In the genomic region with DNA sequence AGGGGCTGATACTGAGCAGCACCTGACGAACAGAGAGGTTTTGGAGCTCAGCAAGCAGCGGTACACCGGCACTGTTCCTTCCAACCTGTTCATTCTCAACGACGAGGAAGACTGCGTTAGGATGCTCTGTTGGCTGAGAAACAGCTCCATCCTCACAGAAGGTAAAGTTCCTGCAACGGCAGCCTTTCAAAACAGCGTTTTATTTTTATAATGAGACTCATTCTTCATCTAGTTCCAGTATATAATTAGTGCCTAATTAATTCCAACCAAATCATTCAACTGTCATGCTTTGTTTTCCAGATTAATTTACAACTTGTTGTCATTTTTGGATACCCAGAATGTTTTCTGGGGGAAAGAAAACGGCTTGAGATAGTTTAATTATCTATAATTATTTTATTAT, we compare ENCODE assay signal across 22 mouse cellular contexts.
DNase-seq lines count a peak whose midpoint lies in the region; ATAC-seq and TF ChIP-seq lines count a peak whose summit lies in the region.
"Had no signal": no experiment of that assay in that cellular context is flagged by ENCODE, and none has a peak within 500 bp of the region (broad histone marks: within the 10 kb centered on the region; RNA-seq: fewer than 3 reads in every experiment).

No protein-coding gene starts in this region.

- no peak for TF ChIP-seq CTCF in forebrain, postnatal 0 days (IDR thresholded peaks at IDR 0.05; ENCODE audit: low read depth)

- peaks cover 29% of the 10 kb centered on the region for H3K4me1 ChIP-seq in forebrain, embryonic 13.5 days
- peaks cover 12% of the 10 kb centered on the region for H3K4me1 ChIP-seq in forebrain, embryonic 12.5 days
- H3K4me1 ChIP-seq in forebrain, embryonic 15.5 days: peaks cover 19% of the 10 kb centered on the region
- peaks cover 44% of the 10 kb centered on the region for H3K4me1 ChIP-seq in forebrain, embryonic 10.5 days
- no peaks in the 10 kb centered on the region for H3K4me1 ChIP-seq in forebrain, postnatal 0 days (ENCODE audit: insufficient read depth)
- H3K4me1 ChIP-seq in intestine, embryonic 16.5 days (ENCODE audit: control insufficient read depth, insufficient read depth, low read length): no peaks in the 10 kb centered on the region
- H3K4me1 ChIP-seq: embryonic facial prominence, embryonic 10.5 days; embryonic facial prominence, embryonic 12.5 days had no signal

- no peak overlapping the region for H3K9ac ChIP-seq in forebrain, embryonic 13.5 days
- H3K9ac ChIP-seq in forebrain, embryonic 12.5 days: no peak overlapping the region
- no peak overlapping the region for H3K9ac ChIP-seq in forebrain, embryonic 15.5 days (replicated peaks)
- H3K9ac ChIP-seq in forebrain, postnatal 0 days: no peak overlapping the region
- no peak overlapping the region for H3K9ac ChIP-seq in intestine, embryonic 16.5 days (ENCODE audit: low read depth, low read length)
- H3K9ac ChIP-seq: embryonic facial prominence, embryonic 12.5 days had no signal

- no peaks in the 10 kb centered on the region for H3K9me3 ChIP-seq in forebrain, embryonic 13.5 days (replicated peaks)
- H3K9me3 ChIP-seq in forebrain, embryonic 12.5 days: no peaks in the 10 kb centered on the region
- H3K9me3 ChIP-seq in forebrain, embryonic 15.5 days: no peaks in the 10 kb centered on the region
- H3K9me3 ChIP-seq in forebrain, embryonic 10.5 days: no peaks in the 10 kb centered on the region
- no peaks in the 10 kb centered on the region for H3K9me3 ChIP-seq in forebrain, postnatal 0 days (ENCODE audit: low read length)
- H3K9me3 ChIP-seq in intestine, embryonic 16.5 days (ENCODE audit: control insufficient read depth, low read length): no peaks in the 10 kb centered on the region
- H3K9me3 ChIP-seq: embryonic facial prominence, embryonic 10.5 days; embryonic facial prominence, embryonic 12.5 days had no signal

- H3K27ac ChIP-seq in forebrain, embryonic 13.5 days: no peak overlapping the region
- H3K27ac ChIP-seq in forebrain, embryonic 12.5 days: no peak overlapping the region
- no peak overlapping the region for H3K27ac ChIP-seq in forebrain, embryonic 15.5 days (replicated peaks)
- no peak overlapping the region for H3K27ac ChIP-seq in forebrain, embryonic 10.5 days
- no peak overlapping the region for H3K27ac ChIP-seq in forebrain, postnatal 0 days (ENCODE audit: low read depth, low read length)
- H3K27ac ChIP-seq in intestine, embryonic 16.5 days (ENCODE audit: low read length): no peak overlapping the region
- H3K27ac ChIP-seq: embryonic facial prominence, embryonic 10.5 days; embryonic facial prominence, embryonic 12.5 days had no signal

- H3K4me3 ChIP-seq in forebrain, embryonic 13.5 days: no peak overlapping the region
- H3K4me3 ChIP-seq in forebrain, embryonic 12.5 days (replicated peaks): no peak overlapping the region
- no peak overlapping the region for H3K4me3 ChIP-seq in forebrain, embryonic 15.5 days
- H3K4me3 ChIP-seq in forebrain, embryonic 10.5 days: no peak overlapping the region
- H3K4me3 ChIP-seq in forebrain, postnatal 0 days (ENCODE audit: low read depth, low read length): no peak overlapping the region
- H3K4me3 ChIP-seq in intestine, embryonic 16.5 days (ENCODE audit: low read length): no peak overlapping the region
- H3K4me3 ChIP-seq: embryonic facial prominence, embryonic 10.5 days; embryonic facial prominence, embryonic 12.5 days had no signal

- no peak for DNase-seq in forebrain, embryonic 10.5 days (ENCODE audit: extremely low spot score, low spot score)
- peak; percentile 62 for DNase-seq in retina, postnatal 1 day
- no peak for DNase-seq in retina, embryonic 14.5 days (ENCODE audit: low spot score)
- DNase-seq in forebrain, postnatal 0 days: no peak
- DNase-seq: adrenal gland, adult 8-10 months; adrenal gland, postnatal 14 days; B cell, adult 2 months; cerebellum, adult 11-12 months; cerebellum, adult 2 months; cerebellum, adult 9-10 months; cerebellum, postnatal 10 days; cerebellum, postnatal 25 days had no signal

- H3K4me2 ChIP-seq in forebrain, embryonic 13.5 days: no peak overlapping the region
- H3K4me2 ChIP-seq in forebrain, embryonic 12.5 days: no peak overlapping the region
- H3K4me2 ChIP-seq in forebrain, embryonic 15.5 days (replicated peaks): no peak overlapping the region
- H3K4me2 ChIP-seq in forebrain, postnatal 0 days (ENCODE audit: low read depth): no peak overlapping the region
- no peak overlapping the region for H3K4me2 ChIP-seq in intestine, embryonic 16.5 days (ENCODE audit: low read depth, low read length)
- H3K4me2 ChIP-seq: embryonic facial prominence, embryonic 12.5 days had no signal

- no peaks in the 10 kb centered on the region for H3K36me3 ChIP-seq in forebrain, embryonic 13.5 days (ENCODE audit: poor library complexity, severe bottlenecking)
- H3K36me3 ChIP-seq in forebrain, embryonic 12.5 days (replicated peaks): no peaks in the 10 kb centered on the region
- no peaks in the 10 kb centered on the region for H3K36me3 ChIP-seq in forebrain, embryonic 15.5 days
- H3K36me3 ChIP-seq in forebrain, embryonic 10.5 days (replicated peaks): no peaks in the 10 kb centered on the region
- no peaks in the 10 kb centered on the region for H3K36me3 ChIP-seq in forebrain, postnatal 0 days (ENCODE audit: insufficient read depth)
- H3K36me3 ChIP-seq in intestine, embryonic 16.5 days (ENCODE audit: control insufficient read depth, insufficient read depth, low read length): no peaks in the 10 kb centered on the region
- H3K36me3 ChIP-seq: embryonic facial prominence, embryonic 10.5 days; embryonic facial prominence, embryonic 12.5 days; G1E had no signal

- WGBS in forebrain, embryonic 13.5 days: 44% methylated on average over 9 of the region's 9 CpGs
- 41% methylated on average over 9 of the region's 9 CpGs for WGBS in forebrain, embryonic 12.5 days
- 20% methylated on average over 9 of the region's 9 CpGs for WGBS in forebrain, embryonic 15.5 days
- WGBS in forebrain, embryonic 10.5 days: 83% methylated on average over 9 of the region's 9 CpGs
- 25% methylated on average over 9 of the region's 9 CpGs for WGBS in forebrain, postnatal 0 days
- 77% methylated on average over 9 of the region's 9 CpGs for WGBS in intestine, embryonic 16.5 days

- no peaks in the 10 kb centered on the region for H3K27me3 ChIP-seq in forebrain, embryonic 13.5 days
- H3K27me3 ChIP-seq in forebrain, embryonic 12.5 days: no peaks in the 10 kb centered on the region
- H3K27me3 ChIP-seq in forebrain, embryonic 15.5 days: no peaks in the 10 kb centered on the region
- H3K27me3 ChIP-seq in forebrain, embryonic 10.5 days (ENCODE audit: poor library complexity, severe bottlenecking): peaks cover 4% of the 10 kb centered on the region; the same call in 1 of the 2 replicates
- H3K27me3 ChIP-seq in forebrain, postnatal 0 days (ENCODE audit: insufficient read depth, low read length): no peaks in the 10 kb centered on the region
- H3K27me3 ChIP-seq in intestine, embryonic 16.5 days (replicated peaks; ENCODE audit: control insufficient read depth, insufficient read depth, low read length): no peaks in the 10 kb centered on the region
- H3K27me3 ChIP-seq: embryonic facial prominence, embryonic 12.5 days had no signal

- ATAC-seq in forebrain, embryonic 13.5 days: peak; percentile 43; the same call in 1 of the 2 replicates
- ATAC-seq in forebrain, embryonic 12.5 days (ENCODE audit: low FRiP score): no peak
- peak; percentile 46; the same call in 1 of the 2 replicates for ATAC-seq in forebrain, embryonic 15.5 days (replicated peaks)
- ATAC-seq in forebrain, postnatal 0 days: peak; percentile 25; the same call in 1 of the 2 replicates
- no peak for ATAC-seq in intestine, embryonic 16.5 days
- ATAC-seq: activated CD4-positive, CD25-positive, alpha-beta regulatory T cell, adult 4 months; CD4-positive, CD25-positive, alpha-beta regulatory T cell, adult 4 months; Patski had no signal

Comparison
In these comparisons a context has a peak if more than half of its experiments do, and no peak if none do; other contexts are left out.
1. ATAC-seq: peak in forebrain, embryonic 13.5 days (single experiment), forebrain, embryonic 15.5 days (single experiment) and forebrain, postnatal 0 days (single experiment); none in forebrain, embryonic 12.5 days (single experiment) and intestine, embryonic 16.5 days (single experiment).